9 mouse cellular contexts compared by ENCODE assay signal in genomic region chr4:131826905-131827304, GRCm38 (mm10). TPM values are rescaled to one million over a fixed set of nuclear protein-coding genes. Genes with fewer than 3 reads are reported as not detected.
DNase-seq lines count a peak whose midpoint lies in the region; ATAC-seq and TF ChIP-seq lines count a peak whose summit lies in the region.
"Had no signal": no experiment of that assay in that cellular context is flagged by ENCODE, and none has a peak within 500 bp of the region (broad histone marks: within the 10 kb centered on the region; RNA-seq: fewer than 3 reads in every experiment).

No protein-coding gene starts in this region.

- peak; percentile 72 for ATAC-seq in lung, embryonic 16.5 days (ENCODE audit: low read depth)
- peak; percentile 92 for ATAC-seq in embryonic facial prominence, embryonic 14.5 days (ENCODE audit: low read depth)
- ATAC-seq in stomach, embryonic 15.5 days (ENCODE audit: insufficient read depth, low FRiP score, low read depth), result peak; percentile 29; the same call in 1 of the 2 replicates

- H3K36me3 ChIP-seq in lung, embryonic 16.5 days (ENCODE audit: control insufficient read depth, insufficient read depth, low read length), result no peaks in the 10 kb centered on the region
- H3K36me3 ChIP-seq in embryonic facial prominence, embryonic 14.5 days (ENCODE audit: control insufficient read depth, insufficient read depth, low read length), result no peaks in the 10 kb centered on the region
- H3K36me3 ChIP-seq in stomach, embryonic 15.5 days, result no peaks in the 10 kb centered on the region

- no peak overlapping the region for H3K4me2 ChIP-seq in lung, embryonic 16.5 days (ENCODE audit: low read depth, low read length)
- H3K4me2 ChIP-seq in embryonic facial prominence, embryonic 14.5 days (ENCODE audit: low read depth, low read length), result peak overlapping the region; percentile 26; the same call in 1 of the 2 replicates
- peak overlapping the region; percentile 19; the same call in 1 of the 2 replicates for H3K4me2 ChIP-seq in stomach, embryonic 15.5 days

- no peak overlapping the region for H3K27ac ChIP-seq in lung, embryonic 16.5 days (ENCODE audit: low read length)
- peak overlapping the region; percentile 81 for H3K27ac ChIP-seq in embryonic facial prominence, embryonic 14.5 days (replicated peaks; ENCODE audit: low read depth, low read length)
- peak overlapping the region; percentile 35; the same call in 1 of the 2 replicates for H3K27ac ChIP-seq in stomach, embryonic 15.5 days
- H3K27ac ChIP-seq in layer of hippocampus, adult 2 months, result no peak overlapping the region

- no peaks in the 10 kb centered on the region; the same call in none of the 2 replicates for H3K4me1 ChIP-seq in lung, embryonic 16.5 days (replicated peaks; ENCODE audit: control insufficient read depth, insufficient read depth, low read length)
- H3K4me1 ChIP-seq in embryonic facial prominence, embryonic 14.5 days (ENCODE audit: control insufficient read depth, insufficient read depth, low read length), result peaks cover 27% of the 10 kb centered on the region
- H3K4me1 ChIP-seq in stomach, embryonic 15.5 days, result peaks cover 11% of the 10 kb centered on the region

- no peak overlapping the region for H3K4me3 ChIP-seq in lung, embryonic 16.5 days (ENCODE audit: low read length)
- H3K4me3 ChIP-seq in embryonic facial prominence, embryonic 14.5 days (ENCODE audit: low read depth, low read length), result no peak overlapping the region
- no peak overlapping the region for H3K4me3 ChIP-seq in stomach, embryonic 15.5 days (replicated peaks)
- H3K4me3 ChIP-seq in layer of hippocampus, adult 2 months, result no peak overlapping the region

- DNase-seq in lung, postnatal 36 days, result no peak
- peak; percentile 95 for DNase-seq in embryonic facial prominence, embryonic 14.5 days (ENCODE audit: low spot score)
- peak; percentile 63 for DNase-seq in kidney, postnatal 14 days
- DNase-seq in thymus, postnatal 0 days (ENCODE audit: low spot score), result no peak
- DNase-seq in layer of hippocampus, adult 2 months (ENCODE audit: low spot score in 2 of 2), result no peak
- DNase-seq in cerebellum, postnatal 36 days, result no peak
- DNase-seq: heart, adult 11 months had no signal

- no peak overlapping the region for H3K9ac ChIP-seq in lung, embryonic 16.5 days (ENCODE audit: low read length)
- no peak overlapping the region for H3K9ac ChIP-seq in embryonic facial prominence, embryonic 14.5 days (ENCODE audit: low read depth, low read length)
- no peak overlapping the region for H3K9ac ChIP-seq in stomach, embryonic 15.5 days

- no peak for TF ChIP-seq CTCF in layer of hippocampus, adult 2 months (conservative IDR thresholded peaks at IDR 0.05)

- H3K9me3 ChIP-seq in lung, embryonic 16.5 days (ENCODE audit: control insufficient read depth, low read length), result no peaks in the 10 kb centered on the region
- no peaks in the 10 kb centered on the region for H3K9me3 ChIP-seq in embryonic facial prominence, embryonic 14.5 days (ENCODE audit: control insufficient read depth, low read length)
- H3K9me3 ChIP-seq in stomach, embryonic 15.5 days, result no peaks in the 10 kb centered on the region

- no peaks in the 10 kb centered on the region for H3K27me3 ChIP-seq in lung, embryonic 16.5 days (ENCODE audit: control insufficient read depth, insufficient read depth, low read depth, low read length)
- H3K27me3 ChIP-seq in embryonic facial prominence, embryonic 14.5 days (replicated peaks; ENCODE audit: control insufficient read depth, insufficient read depth, low read length), result no peaks in the 10 kb centered on the region
- no peaks in the 10 kb centered on the region for H3K27me3 ChIP-seq in stomach, embryonic 15.5 days (replicated peaks)

- WGBS in lung, embryonic 16.5 days, result 14% methylated on average over 6 of the region's 6 CpGs
- 0% methylated on average over 6 of the region's 6 CpGs for WGBS in embryonic facial prominence, embryonic 14.5 days
- 11% methylated on average over 6 of the region's 6 CpGs for WGBS in stomach, embryonic 15.5 days

RNA-seq across cellular contexts. Expression of gene Ptpru, which starts 11.2 kb away (rescaled TPM):
- 14.1 and 14.6 TPM in 2 replicates for polyA plus RNA-seq in lung, embryonic 16.5 days (2015; fragmentation: Nextera tagmentation; extraction: Ambion mirVana)
- 21.6 and 22.5 TPM in 2 replicates for polyA plus RNA-seq in embryonic facial prominence, embryonic 14.5 days (2014; fragmentation: Nextera tagmentation; extraction: Ambion mirVana)
- polyA plus RNA-seq in stomach, embryonic 15.5 days (2015; fragmentation: Nextera tagmentation; extraction: Ambion mirVana), result 10.5 and 12.6 TPM in 2 replicates
- polyA plus RNA-seq in thymus, postnatal 0 days (2015; fragmentation: Nextera tagmentation; extraction: Ambion mirVana), result 0.27 and 0.74 TPM in 2 replicates
- 100 to 1,000 TPM; 101 to 108 TPM for total RNA-seq in layer of hippocampus, adult 2 months (2021)

RNA-seq across cellular contexts. Expression of gene Mecr, which starts 16.4 kb away (rescaled TPM):
- 38.6 and 44.0 TPM in 2 replicates for polyA plus RNA-seq in lung, embryonic 16.5 days (2015; fragmentation: Nextera tagmentation; extraction: Ambion mirVana)
- 34.3 and 35.4 TPM in 2 replicates for polyA plus RNA-seq in embryonic facial prominence, embryonic 14.5 days (2014; fragmentation: Nextera tagmentation; extraction: Ambion mirVana)
- polyA plus RNA-seq in stomach, embryonic 15.5 days (2015; fragmentation: Nextera tagmentation; extraction: Ambion mirVana), result 57.5 and 66.0 TPM in 2 replicates
- polyA plus RNA-seq in thymus, postnatal 0 days (2015; fragmentation: Nextera tagmentation; extraction: Ambion mirVana), result 36.9 and 40.5 TPM in 2 replicates
- 10 to 100 TPM; 33.1 to 35.8 TPM for total RNA-seq in layer of hippocampus, adult 2 months (2021)

RNA-seq across cellular contexts. Expression of gene Srsf4, which starts 46.5 kb away (rescaled TPM):
- polyA plus RNA-seq in lung, embryonic 16.5 days (2015; fragmentation: Nextera tagmentation; extraction: Ambion mirVana), result 96.8 and 108 TPM in 2 replicates
- 87.3 and 96.8 TPM in 2 replicates for polyA plus RNA-seq in embryonic facial prominence, embryonic 14.5 days (2014; fragmentation: Nextera tagmentation; extraction: Ambion mirVana)
- polyA plus RNA-seq in stomach, embryonic 15.5 days (2015; fragmentation: Nextera tagmentation; extraction: Ambion mirVana), result 95.1 and 97.8 TPM in 2 replicates
- polyA plus RNA-seq in thymus, postnatal 0 days (2015; fragmentation: Nextera tagmentation; extraction: Ambion mirVana), result 119 and 123 TPM in 2 replicates
- 10 to 100 TPM; 67.3 to 75.0 TPM for total RNA-seq in layer of hippocampus, adult 2 months (2021)

Comparison
In these comparisons a context has a peak if more than half of its experiments do, and no peak if none do; other contexts are left out.
1. ATAC-seq: peak in every context shown above with its lines; median percentile 92 in embryonic facial prominence, embryonic 14.5 days; 72 in lung, embryonic 16.5 days; 29 in stomach, embryonic 15.5 days.
2. H3K27ac ChIP-seq: peak in embryonic facial prominence, embryonic 14.5 days (single experiment) and stomach, embryonic 15.5 days (single experiment); none in lung, embryonic 16.5 days (single experiment) and layer of hippocampus, adult 2 months (single experiment).
3. DNase-seq: peak in embryonic facial prominence, embryonic 14.5 days (single experiment) and kidney, postnatal 14 days (single experiment); none in lung, postnatal 36 days (single experiment), thymus, postnatal 0 days (single experiment), layer of hippocampus, adult 2 months (0 of 2) and cerebellum, postnatal 36 days (0 of 2).